Mouse (Mus musculus): ENCODE results near the gene Mt3. TPM values are rescaled to one million over a fixed set of nuclear protein-coding genes. Genes with fewer than 3 reads are reported as not detected.
A peak's percentile ranks its signal among the peaks of the same experiment; 100 is the strongest.

The Mt3 gene
- polyA plus RNA-seq, 1 experiment: not detected

GRCm38 (mm10) chr8:94172075-94172808, 19.8 kb downstream of the Mt3 start, which contains the start of gene Mt2:
Gene Mt2, plus strand, starts transcription at chr8:94172664.
- peaks cover 17% of the 10 kb centered on the region for H3K4me1 ChIP-seq (ENCODE audit: control insufficient read depth, insufficient read depth, low read length)
- H3K4me3 ChIP-seq (ENCODE audit: insufficient read depth, low read length): peak within 1 kb of the TSS; percentile 87
- TF ChIP-seq CTCF (IDR thresholded peaks at IDR 0.05; ENCODE audit: low read depth, low read length): no peak
- no peak for TF ChIP-seq POLR2A (IDR thresholded peaks at IDR 0.05; ENCODE audit: borderline replicate concordance, low read depth, low read length)
- peak within 1 kb of the TSS; percentile 83 for H3K27ac ChIP-seq (ENCODE audit: insufficient read depth, low read depth, low read length)

GRCm38 (mm10) chr8:94172809-94173732, 20.7 kb downstream of the Mt3 start:
- peaks cover 22% of the 10 kb centered on the region for H3K4me1 ChIP-seq (ENCODE audit: control insufficient read depth, insufficient read depth, low read length)
- no peak for TF ChIP-seq CTCF (IDR thresholded peaks at IDR 0.05; ENCODE audit: low read depth, low read length)
- TF ChIP-seq POLR2A (IDR thresholded peaks at IDR 0.05; ENCODE audit: borderline replicate concordance, low read depth, low read length): peak; percentile 86
- peak overlapping the region; percentile 72 for H3K27ac ChIP-seq (ENCODE audit: insufficient read depth, low read depth, low read length)

GRCm38 (mm10) chr8:94173848-94174403, 21.5 kb downstream of the Mt3 start:
- Histone ChIP-seq H3K27ac (ENCODE audit: insufficient read depth, low read depth, low read length) (0 out of 2 replicates have a peak overlapping the region, but pooled peaks have one; percentile 6), H3K4me3 (ENCODE audit: insufficient read depth, low read length) (peak overlapping the region; percentile 87), H3K4me1 (ENCODE audit: control insufficient read depth, insufficient read depth, low read length) (peaks cover 26% of the 10 kb centered on the region)
- TF ChIP-seq CTCF (IDR thresholded peaks at IDR 0.05; ENCODE audit: low read depth, low read length): peak; percentile 37; the same call in 1 of the 2 replicates
- TF ChIP-seq POLR2A (IDR thresholded peaks at IDR 0.05; ENCODE audit: borderline replicate concordance, low read depth, low read length): no peak

More at GRCm38 (mm10) chr8:94172809-94173732, 20.7 kb downstream of the Mt3 start:
- peak overlapping the region; percentile 87 for H3K4me3 ChIP-seq (ENCODE audit: insufficient read depth, low read length)

DNA sequence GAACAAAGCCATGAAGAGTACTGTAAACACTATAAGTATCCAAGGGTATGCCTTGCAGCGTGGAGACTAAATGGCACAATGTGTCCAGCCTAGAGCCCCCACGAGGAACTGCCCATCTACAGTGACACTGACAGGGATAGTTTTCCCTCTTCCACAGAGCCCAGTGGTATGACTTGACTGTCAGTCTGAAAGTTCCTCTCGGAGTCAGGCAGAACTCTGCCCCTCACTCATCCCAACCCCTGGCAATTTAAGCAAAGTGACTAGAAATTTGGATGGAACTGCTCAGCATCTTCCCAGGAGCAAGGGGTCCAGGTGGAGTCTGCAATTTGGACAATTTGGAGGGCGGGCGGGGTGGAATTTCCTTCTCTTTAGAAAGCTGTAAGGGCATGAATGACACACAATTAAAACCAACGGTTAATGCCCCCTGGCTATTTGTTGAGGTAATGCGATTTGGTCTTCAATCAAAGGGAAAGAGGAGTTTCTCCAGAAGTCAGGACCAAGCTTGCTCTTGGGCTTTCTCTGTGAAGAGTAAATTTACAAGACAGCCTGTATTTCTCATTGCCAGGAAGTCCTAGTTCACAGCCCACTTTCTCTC, 22.3 kb downstream of the Mt3 start:
- H3K4me1 ChIP-seq (ENCODE audit: control insufficient read depth, insufficient read depth, low read length): peaks cover 26% of the 10 kb centered on the region
- TF ChIP-seq CTCF (IDR thresholded peaks at IDR 0.05; ENCODE audit: low read depth, low read length) (no peak; the same call in 1 of the 2 replicates), POLR2A (IDR thresholded peaks at IDR 0.05; ENCODE audit: borderline replicate concordance, low read depth, low read length) (no peak)
- H3K27ac ChIP-seq (ENCODE audit: insufficient read depth, low read depth, low read length): no peak overlapping the region
- no peak overlapping the region for H3K4me3 ChIP-seq (ENCODE audit: insufficient read depth, low read length)

- Histone ChIP-seq H3K27ac (ENCODE audit: insufficient read depth, low read depth, low read length) (peak overlapping the region; percentile 94), H3K4me1 (ENCODE audit: control insufficient read depth, insufficient read depth, low read length) (peaks cover 28% of the 10 kb centered on the region), H3K4me3 (ENCODE audit: insufficient read depth, low read length) (peak overlapping the region; percentile 40)
- TF ChIP-seq CTCF (IDR thresholded peaks at IDR 0.05; ENCODE audit: low read depth, low read length) (no peak), POLR2A (IDR thresholded peaks at IDR 0.05; ENCODE audit: borderline replicate concordance, low read depth, low read length) (no peak)
These were observed 25.4 kb downstream of the Mt3 start for GRCm38 (mm10) chr8:94177716-94178390.

DNA sequence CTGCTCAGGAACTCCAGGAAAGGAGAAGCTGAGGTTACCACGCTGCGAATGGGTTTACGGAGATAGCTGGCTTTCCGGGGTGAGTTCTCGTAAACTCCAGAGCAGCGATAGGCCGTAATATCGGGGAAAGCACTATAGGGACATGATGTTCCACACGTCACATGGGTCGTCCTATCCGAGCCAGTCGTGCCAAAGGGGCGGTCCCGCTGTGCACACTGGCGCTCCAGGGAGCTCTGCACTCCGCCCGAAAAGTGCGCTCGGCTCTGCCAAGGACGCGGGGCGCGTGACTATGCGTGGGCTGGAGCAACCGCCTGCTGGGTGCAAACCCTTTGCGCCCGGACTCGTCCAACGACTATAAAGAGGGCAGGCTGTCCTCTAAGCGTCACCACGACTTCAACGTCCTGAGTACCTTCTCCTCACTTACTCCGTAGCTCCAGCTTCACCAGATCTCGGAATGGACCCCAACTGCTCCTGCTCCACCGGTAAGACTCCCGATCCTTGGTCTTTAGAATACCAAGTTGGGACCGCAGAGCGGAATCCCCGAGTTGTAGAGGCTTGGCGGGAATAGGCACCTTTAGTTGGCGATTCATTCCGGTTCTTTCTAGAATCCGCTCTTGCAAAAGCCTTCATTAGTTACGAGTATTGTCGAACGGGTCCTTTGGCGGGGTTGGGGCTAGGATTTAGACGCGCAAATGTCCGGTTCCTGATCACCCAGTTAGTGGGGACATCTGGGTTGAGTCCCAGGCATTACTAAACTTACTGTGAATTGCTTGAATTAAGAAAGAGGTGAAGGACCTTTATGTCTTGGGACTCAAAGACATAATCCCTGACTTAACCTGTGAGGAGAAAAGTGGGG, 26.7 kb downstream of the Mt3 start, which contains the start of gene Mt1:
Gene Mt1, plus strand, starts transcription at position 226 of the 856 bp plus-strand sequence.
- H3K4me3 ChIP-seq (ENCODE audit: insufficient read depth, low read length): peak within 1 kb of the TSS; percentile 85
- peak within 1 kb of the TSS; percentile 96 for H3K27ac ChIP-seq (ENCODE audit: insufficient read depth, low read depth, low read length)
- no peak for TF ChIP-seq CTCF (IDR thresholded peaks at IDR 0.05; ENCODE audit: low read depth, low read length)
- TF ChIP-seq POLR2A (IDR thresholded peaks at IDR 0.05; ENCODE audit: borderline replicate concordance, low read depth, low read length): peak; percentile 98
- peaks cover 29% of the 10 kb centered on the region for H3K4me1 ChIP-seq (ENCODE audit: control insufficient read depth, insufficient read depth, low read length)

GRCm38 (mm10) chr8:94179713-94180560, 27.5 kb downstream of the Mt3 start:
- peak overlapping the region; percentile 85 for H3K4me3 ChIP-seq (ENCODE audit: insufficient read depth, low read length)
- peak overlapping the region; percentile 96 for H3K27ac ChIP-seq (ENCODE audit: insufficient read depth, low read depth, low read length)
- no peak for TF ChIP-seq POLR2A (IDR thresholded peaks at IDR 0.05; ENCODE audit: borderline replicate concordance, low read depth, low read length)
- no peak for TF ChIP-seq CTCF (IDR thresholded peaks at IDR 0.05; ENCODE audit: low read depth, low read length)
- peaks cover 24% of the 10 kb centered on the region for H3K4me1 ChIP-seq (ENCODE audit: control insufficient read depth, insufficient read depth, low read length)

Measured in bone marrow macrophage, adult 2 months (primary cell).